Mouse (Mus musculus): ENCODE data around the gene Rmdn2.

Rmdn2 gene

GRCm38 (mm10) chr17:79615897-79616296, 4.2 kb downstream of the Rmdn2 start:
- DNase-seq (ENCODE audit: low read depth, low spot score), result no peak

GRCm38 (mm10) chr17:79616621-79617020, 5.0 kb downstream of the Rmdn2 start:
- no peak for DNase-seq (ENCODE audit: low read depth, low spot score)

- no peak for DNase-seq (ENCODE audit: low read depth, low spot score)
Measured at GRCm38 (mm10) chr17:79618455-79618854, 6.8 kb downstream of the Rmdn2 start.

- DNase-seq (ENCODE audit: low read depth, low spot score), result no peak
Measured at GRCm38 (mm10) chr17:79618984-79619383, 7.3 kb downstream of the Rmdn2 start.

- DNase-seq (ENCODE audit: low read depth, low spot score), result no peak
Measured at GRCm38 (mm10) chr17:79622050-79622449, 10.4 kb downstream of the Rmdn2 start.

- no peak for DNase-seq (ENCODE audit: low read depth, low spot score)
Measured at GRCm38 (mm10) chr17:79622574-79622973, 10.9 kb downstream of the Rmdn2 start.

GRCm38 (mm10) chr17:79623841-79624240, 12.2 kb downstream of the Rmdn2 start:
- DNase-seq (ENCODE audit: low read depth, low spot score), result no peak

GRCm38 (mm10) chr17:79626241-79626816, 14.7 kb downstream of the Rmdn2 start:
- DNase-seq (ENCODE audit: low read depth, low spot score), result no peak

GRCm38 (mm10) chr17:79649893-79650292, 38.2 kb downstream of the Rmdn2 start:
- no peak for DNase-seq (ENCODE audit: low read depth, low spot score)

- DNase-seq (ENCODE audit: low read depth, low spot score), result no peak
Measured at GRCm38 (mm10) chr17:79650297-79650696, 38.6 kb downstream of the Rmdn2 start.

- DNase-seq (ENCODE audit: low read depth, low spot score), result no peak
Measured at GRCm38 (mm10) chr17:79653171-79653570, 41.5 kb downstream of the Rmdn2 start.

GRCm38 (mm10) chr17:79654187-79654586, 42.5 kb downstream of the Rmdn2 start:
- DNase-seq (ENCODE audit: low read depth, low spot score), result no peak

- DNase-seq (ENCODE audit: low read depth, low spot score), result no peak
Measured at GRCm38 (mm10) chr17:79657785-79658184, 46.1 kb downstream of the Rmdn2 start.

- DNase-seq (ENCODE audit: low read depth, low spot score), result no peak
Measured at GRCm38 (mm10) chr17:79658452-79658851, 46.8 kb downstream of the Rmdn2 start.

- DNase-seq (ENCODE audit: low read depth, low spot score), result no peak
Measured at GRCm38 (mm10) chr17:79658863-79659262, 47.2 kb downstream of the Rmdn2 start.

GRCm38 (mm10) chr17:79661387-79661786, 49.7 kb downstream of the Rmdn2 start:
- peak; percentile 12 for DNase-seq (ENCODE audit: low read depth, low spot score)

GRCm38 (mm10) chr17:79661848-79662247, 50.2 kb downstream of the Rmdn2 start:
- no peak for DNase-seq (ENCODE audit: low read depth, low spot score)

- peak; percentile 39 for DNase-seq (ENCODE audit: low read depth, low spot score)
Measured at GRCm38 (mm10) chr17:79663393-79664105, 51.9 kb downstream of the Rmdn2 start.

GRCm38 (mm10) chr17:79664106-79664417, 52.4 kb downstream of the Rmdn2 start:
- no peak for DNase-seq (ENCODE audit: low read depth, low spot score)

GRCm38 (mm10) chr17:79670837-79671236, 59.2 kb downstream of the Rmdn2 start:
- DNase-seq (ENCODE audit: low read depth, low spot score), result no peak

GRCm38 (mm10) chr17:79695106-79695505, 83.4 kb downstream of the Rmdn2 start:
- DNase-seq (ENCODE audit: low read depth, low spot score), result no peak

- DNase-seq (ENCODE audit: low read depth, low spot score), result no peak
Measured at GRCm38 (mm10) chr17:79695541-79695940, 83.9 kb downstream of the Rmdn2 start.

GRCm38 (mm10) chr17:79699197-79699596, 87.5 kb downstream of the Rmdn2 start:
- DNase-seq (ENCODE audit: low read depth, low spot score), result no peak

GRCm38 (mm10) chr17:79700871-79701270, 89.2 kb downstream of the Rmdn2 start:
- no peak for DNase-seq (ENCODE audit: low read depth, low spot score)
